Mouse (Mus musculus): ENCODE data around the gene Sf3b1. TPM values are rescaled to one million over a fixed set of nuclear protein-coding genes. Genes with fewer than 3 reads are reported as not detected.
"Not testable (repeated sequence)": the region's sequence is repeated elsewhere in the genome, so short reads cannot be mapped to it uniquely, and the experiment has no call there.

The Sf3b1 gene
- polyA plus RNA-seq, 1 experiment from 2014 or later, result 282 TPM

- peaks cover 43% of the 10 kb centered on the region for H3K4me1 ChIP-seq
- no peak for DNase-seq (ENCODE audit: low spot score)
- H3K27ac ChIP-seq, result peak overlapping the region; percentile 67
- H3K36me3 ChIP-seq, result 0 out of 2 replicates have a peak, but pooled peaks cover 2% of the 10 kb centered on the region
- 66% methylated on average over 11 of the region's 11 CpGs for WGBS
- no peaks in the 10 kb centered on the region for H3K9me3 ChIP-seq (replicated peaks)
- H3K27me3 ChIP-seq (ENCODE audit: low read depth, poor library complexity, severe bottlenecking), result no peaks in the 10 kb centered on the region
- H3K4me3 ChIP-seq, result no peak overlapping the region
Measured at GRCm38 (mm10) chr1:54965159-54965995, 61.9 kb downstream of the Sf3b1 start.

DNA sequence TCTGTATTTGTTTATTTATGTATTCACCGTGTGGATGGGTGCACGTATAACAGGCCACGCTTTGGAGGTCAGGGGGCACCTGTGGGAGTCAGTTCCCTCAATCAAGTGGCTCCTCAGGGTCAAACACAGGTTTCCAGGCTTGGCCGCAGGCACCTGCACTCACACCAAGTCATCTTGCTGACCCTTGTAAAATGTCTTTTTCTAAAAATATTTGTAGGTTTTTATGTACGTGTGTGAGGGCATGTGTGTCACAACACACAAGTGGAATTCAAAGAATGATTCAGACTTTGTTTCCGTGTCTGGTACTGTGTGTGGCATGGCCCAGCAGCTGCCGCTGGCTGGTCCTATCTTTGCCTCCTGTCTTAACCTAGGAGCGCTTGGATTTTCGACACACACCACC, 65.6 kb downstream of the Sf3b1 start:
- WGBS, result 82% methylated on average over 9 of the region's 9 CpGs
- Histone ChIP-seq H3K4me3 (no peak overlapping the region), H3K4me1 (peaks cover 37% of the 10 kb centered on the region), H3K36me3 (no peaks in the 10 kb centered on the region), H3K27me3 (ENCODE audit: low read depth, poor library complexity, severe bottlenecking) (no peaks in the 10 kb centered on the region), H3K9me3 (replicated peaks) (no peaks in the 10 kb centered on the region), H3K27ac (no peak overlapping the region)
- no peak for DNase-seq (ENCODE audit: low spot score)

DNA sequence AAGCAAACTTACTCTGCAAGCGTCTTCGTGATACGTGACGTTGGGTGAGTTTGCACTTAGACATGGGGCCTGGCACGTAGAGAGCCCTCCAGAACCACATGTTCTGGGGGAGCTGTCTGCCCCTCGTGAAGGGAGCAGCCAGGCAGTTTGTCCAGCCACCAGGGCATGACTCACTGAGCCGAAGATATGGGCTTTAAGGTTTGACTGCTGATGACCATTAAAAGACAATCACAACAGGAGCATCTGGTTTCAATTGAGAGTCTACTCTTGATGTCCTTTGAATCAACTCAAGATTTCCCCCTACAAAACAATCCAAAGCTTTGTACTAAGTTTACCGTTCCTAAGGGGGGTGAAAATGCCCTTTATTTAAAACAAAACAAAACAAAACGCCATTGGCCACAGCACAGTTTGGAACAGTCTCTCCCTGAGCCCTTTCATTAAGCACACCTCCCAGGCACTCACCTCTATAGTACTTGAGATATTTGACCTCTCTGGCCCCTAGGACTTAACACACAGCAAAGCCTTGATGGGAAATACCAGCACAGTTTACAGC, 66.6 kb downstream of the Sf3b1 start:
- WGBS, result 42% methylated on average over 9 of the region's 9 CpGs
- no peak for DNase-seq (ENCODE audit: low spot score)
- peaks cover 32% of the 10 kb centered on the region for H3K4me1 ChIP-seq
- no peaks in the 10 kb centered on the region for H3K27me3 ChIP-seq (ENCODE audit: low read depth, poor library complexity, severe bottlenecking)
- H3K4me3 ChIP-seq, result no peak overlapping the region
- H3K36me3 ChIP-seq, result no peaks in the 10 kb centered on the region
- no peaks in the 10 kb centered on the region for H3K9me3 ChIP-seq (replicated peaks)
- peak overlapping the region; percentile 71 for H3K27ac ChIP-seq

GRCm38 (mm10) chr1:54958525-54958924, 68.8 kb downstream of the Sf3b1 start:
- no peaks in the 10 kb centered on the region for H3K9me3 ChIP-seq (replicated peaks)
- H3K27me3 ChIP-seq (ENCODE audit: low read depth, poor library complexity, severe bottlenecking), result no peaks in the 10 kb centered on the region
- DNase-seq (ENCODE audit: low spot score), result no peak
- 70% methylated on average over 3 of the region's 3 CpGs for WGBS
- H3K4me1 ChIP-seq, result peaks cover 19% of the 10 kb centered on the region
- no peaks in the 10 kb centered on the region for H3K36me3 ChIP-seq
- no peak overlapping the region for H3K27ac ChIP-seq
- H3K4me3 ChIP-seq, result no peak overlapping the region

DNA sequence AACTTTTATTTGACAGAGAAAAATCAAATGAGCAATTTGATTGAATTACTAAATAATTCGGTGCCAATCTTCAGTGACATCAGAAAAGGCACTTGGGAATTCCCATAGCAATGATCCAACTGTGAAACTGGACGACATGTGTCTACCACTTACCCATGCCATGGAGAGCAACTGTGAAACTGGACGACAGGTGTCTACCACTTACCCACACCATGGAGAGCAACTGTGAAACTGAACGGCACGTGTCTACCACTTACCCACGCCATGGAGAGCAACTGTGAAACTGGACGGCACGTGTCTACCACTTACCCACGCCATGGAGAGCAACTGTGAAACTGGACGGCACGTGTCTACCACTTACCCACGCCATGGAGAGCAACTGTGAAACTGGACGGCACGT, 70.3 kb downstream of the Sf3b1 start:
- H3K9me3 ChIP-seq (replicated peaks); H3K4me3 ChIP-seq; DNase-seq (ENCODE audit: low spot score); H3K27ac ChIP-seq; H3K27me3 ChIP-seq (ENCODE audit: low read depth, poor library complexity, severe bottlenecking); H3K36me3 ChIP-seq: not testable (repeated sequence)
- peaks cover 21% of the 10 kb centered on the region for H3K4me1 ChIP-seq
- whole genome bisulfite sequencing, result 92% methylated on average over 14 of the region's 14 CpGs

GRCm38 (mm10) chr1:54954856-54955255, 72.4 kb downstream of the Sf3b1 start:
- H3K4me1 ChIP-seq, result 0 out of 2 replicates have a peak, but pooled peaks cover 3% of the 10 kb centered on the region
- H3K4me3 ChIP-seq, result no peak overlapping the region
- DNase-seq (ENCODE audit: low spot score), result no peak
- no peaks in the 10 kb centered on the region for H3K27me3 ChIP-seq (ENCODE audit: low read depth, poor library complexity, severe bottlenecking)
- no peaks in the 10 kb centered on the region for H3K9me3 ChIP-seq (replicated peaks)
- 84% methylated on average over 4 of the region's 4 CpGs for WGBS
- H3K27ac ChIP-seq, result no peak overlapping the region
- no peaks in the 10 kb centered on the region for H3K36me3 ChIP-seq

- Histone ChIP-seq H3K4me1 (no peaks in the 10 kb centered on the region), H3K27ac (no peak overlapping the region), H3K36me3 (no peaks in the 10 kb centered on the region), H3K4me3 (no peak overlapping the region), H3K9me3 (replicated peaks) (no peaks in the 10 kb centered on the region), H3K27me3 (ENCODE audit: low read depth, poor library complexity, severe bottlenecking) (no peaks in the 10 kb centered on the region)
- no peak for DNase-seq (ENCODE audit: low spot score)
- WGBS, result 74% methylated on average over 3 of the region's 3 CpGs
Measured at GRCm38 (mm10) chr1:54944648-54945047, 82.6 kb downstream of the Sf3b1 start.

GRCm38 (mm10) chr1:54935466-54935865, 91.8 kb downstream of the Sf3b1 start:
- Histone ChIP-seq H3K4me1 (peaks cover 18% of the 10 kb centered on the region), H3K27ac (no peak overlapping the region), H3K27me3 (ENCODE audit: low read depth, poor library complexity, severe bottlenecking) (no peaks in the 10 kb centered on the region), H3K36me3 (no peaks in the 10 kb centered on the region), H3K9me3 (replicated peaks) (no peaks in the 10 kb centered on the region), H3K4me3 (no peak overlapping the region)
- DNase-seq (ENCODE audit: low spot score), result no peak
- WGBS, result 88% methylated on average over 3 of the region's 3 CpGs

Other genes with a start within 250 kb of the Sf3b1 start
- gene Ankrd44, start 101.1 kb downstream of the Sf3b1 start, polyA plus RNA-seq (2016; fragmentation: Nextera tagmentation; extraction: Ambion mirVana), result 20.1 and 23.7 TPM in 2 replicates
- gene Coq10b, start 25.3 kb upstream of the Sf3b1 start, polyA plus RNA-seq (2016; fragmentation: Nextera tagmentation; extraction: Ambion mirVana), result 19.0 and 19.5 TPM in 2 replicates
- 611 and 851 TPM in 2 replicates for gene Hspe1, start 60.7 kb upstream of the Sf3b1 start, polyA plus RNA-seq (2016; fragmentation: Nextera tagmentation; extraction: Ambion mirVana)
- gene Hspd1, start 60.8 kb upstream of the Sf3b1 start, polyA plus RNA-seq (2016; fragmentation: Nextera tagmentation; extraction: Ambion mirVana), result 563 and 717 TPM in 2 replicates
- gene Mob4, start 103.8 kb upstream of the Sf3b1 start, polyA plus RNA-seq (2016; fragmentation: Nextera tagmentation; extraction: Ambion mirVana), result 125 and 139 TPM in 2 replicates
- gene Rftn2, start 199.3 kb upstream of the Sf3b1 start, polyA plus RNA-seq (2016; fragmentation: Nextera tagmentation; extraction: Ambion mirVana), result 13.4 and 25.4 TPM in 2 replicates
- 2.5 and 2.8 TPM in 2 replicates for gene Mars2, start 209.7 kb upstream of the Sf3b1 start, polyA plus RNA-seq (2016; fragmentation: Nextera tagmentation; extraction: Ambion mirVana)

Measured in limb, embryonic 10.5 days (tissue).